Comparison of ENCODE assay signal across 8 mouse cellular contexts in the genomic region with DNA sequence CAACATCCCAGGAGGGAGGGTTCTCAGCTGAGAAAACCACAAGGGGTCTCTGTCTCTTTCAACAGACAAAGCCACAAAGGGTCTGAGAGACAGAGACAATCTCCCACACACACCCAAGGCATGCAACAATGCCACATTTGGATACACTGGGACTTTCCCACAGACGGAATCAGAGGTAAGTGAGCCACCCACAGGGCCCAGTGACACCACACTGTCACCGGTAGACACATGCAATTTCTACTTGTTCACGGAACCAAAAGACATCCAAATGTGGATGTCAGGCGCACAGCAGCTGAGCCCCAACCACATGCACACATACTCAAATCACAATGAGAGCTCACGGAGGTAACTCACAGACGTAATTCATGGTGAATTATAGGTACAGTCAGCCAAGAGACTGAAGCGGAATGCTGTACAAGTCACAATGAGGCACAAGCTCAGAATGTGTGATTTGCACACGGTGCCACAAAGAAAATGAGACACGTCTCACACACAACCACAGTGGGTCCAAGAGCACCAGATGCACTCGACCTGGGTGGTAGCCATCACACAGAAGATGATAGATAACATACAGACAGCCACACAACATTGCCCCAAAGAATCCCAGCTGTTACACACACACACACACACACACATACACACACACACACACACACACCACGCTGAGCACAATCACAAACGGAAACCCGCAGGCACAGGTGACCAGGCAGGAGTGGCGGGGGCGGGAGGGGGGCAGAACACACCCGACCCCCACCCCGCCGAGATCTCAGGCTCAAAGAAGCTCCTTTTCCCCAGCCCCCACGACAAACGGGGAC. TPM values are rescaled to one million over a fixed set of nuclear protein-coding genes. Genes with fewer than 3 reads are reported as not detected.
DNase-seq lines count a peak whose midpoint lies in the region; ATAC-seq and TF ChIP-seq lines count a peak whose summit lies in the region.

No protein-coding gene starts in this region.

- H3K4me1 ChIP-seq in forebrain, postnatal 0 days (ENCODE audit: insufficient read depth) = peaks cover 17% of the 10 kb centered on the region
- peaks cover 61% of the 10 kb centered on the region for H3K4me1 ChIP-seq in liver, embryonic 15.5 days (replicated peaks)
- peaks cover 53% of the 10 kb centered on the region for H3K4me1 ChIP-seq in stomach, embryonic 15.5 days

- H3K4me3 ChIP-seq in forebrain, postnatal 0 days (ENCODE audit: low read depth, low read length) = peak overlapping the region; percentile 95
- H3K4me3 ChIP-seq in liver, embryonic 15.5 days (replicated peaks) = peak overlapping the region; percentile 69
- H3K4me3 ChIP-seq in stomach, embryonic 15.5 days (replicated peaks) = peak overlapping the region; percentile 81

- under 1% methylated on average over 20 of the region's 20 CpGs for WGBS in forebrain, postnatal 0 days
- WGBS in liver, embryonic 15.5 days (ENCODE audit: insufficient replicate concordance) = 3% methylated on average over 20 of the region's 20 CpGs
- WGBS in stomach, embryonic 15.5 days = 6% methylated on average over 20 of the region's 20 CpGs

- peak overlapping the region; percentile 99 for H3K9ac ChIP-seq in forebrain, postnatal 0 days
- peak overlapping the region; percentile 72 for H3K9ac ChIP-seq in liver, embryonic 15.5 days
- peak overlapping the region; percentile 90 for H3K9ac ChIP-seq in stomach, embryonic 15.5 days

- peak; percentile 46 for ATAC-seq in forebrain, postnatal 0 days
- no peak for ATAC-seq in liver, embryonic 15.5 days (ENCODE audit: insufficient read depth)
- no peak for ATAC-seq in stomach, embryonic 15.5 days (ENCODE audit: insufficient read depth, low FRiP score, low read depth)

- peaks cover 7% of the 10 kb centered on the region; the same call in 1 of the 2 replicates for H3K36me3 ChIP-seq in forebrain, postnatal 0 days (ENCODE audit: insufficient read depth)
- H3K36me3 ChIP-seq in liver, embryonic 15.5 days (replicated peaks) = no peaks in the 10 kb centered on the region
- no peaks in the 10 kb centered on the region for H3K36me3 ChIP-seq in stomach, embryonic 15.5 days

- peak overlapping the region; percentile 98 for H3K27ac ChIP-seq in forebrain, postnatal 0 days (ENCODE audit: low read depth, low read length)
- no peak overlapping the region for H3K27ac ChIP-seq in liver, embryonic 15.5 days (replicated peaks)
- H3K27ac ChIP-seq in stomach, embryonic 15.5 days = peak overlapping the region; percentile 92

- H3K27me3 ChIP-seq in forebrain, postnatal 0 days (ENCODE audit: insufficient read depth, low read length) = no peaks in the 10 kb centered on the region
- H3K27me3 ChIP-seq in liver, embryonic 15.5 days = no peaks in the 10 kb centered on the region
- H3K27me3 ChIP-seq in stomach, embryonic 15.5 days (replicated peaks) = no peaks in the 10 kb centered on the region

- peak; percentile 18; the same call in 1 of the 2 replicates for TF ChIP-seq CTCF in forebrain, postnatal 0 days (IDR thresholded peaks at IDR 0.05; ENCODE audit: low read depth)

- peak; percentile 24 for DNase-seq in cerebellum, adult 8-10 months
- no peak for DNase-seq in cerebellum, adult 11 months
- DNase-seq in right cerebral cortex, adult 18-20 months = peak; percentile 49
- DNase-seq in right cerebral cortex, postnatal 36 days (ENCODE audit: low spot score in 2 of 2) = no peak
- DNase-seq in forebrain, postnatal 0 days = peak; percentile 78
- DNase-seq in urinary bladder, postnatal 10 days (ENCODE audit: low spot score) = no peak

- no peaks in the 10 kb centered on the region for H3K9me3 ChIP-seq in forebrain, postnatal 0 days (ENCODE audit: low read length)
- H3K9me3 ChIP-seq in liver, embryonic 15.5 days (replicated peaks) = no peaks in the 10 kb centered on the region
- H3K9me3 ChIP-seq in stomach, embryonic 15.5 days = no peaks in the 10 kb centered on the region

- peak overlapping the region; percentile 79 for H3K4me2 ChIP-seq in forebrain, postnatal 0 days (ENCODE audit: low read depth)
- H3K4me2 ChIP-seq in liver, embryonic 15.5 days = peak overlapping the region; percentile 77
- H3K4me2 ChIP-seq in stomach, embryonic 15.5 days = peak overlapping the region; percentile 71

RNA-seq across cellular contexts. Expression of gene Gramd1a, which starts 5.7 kb away (rescaled TPM):
- total RNA-seq in forebrain, postnatal 0 days (2014; rRNA removed) = 244 and 265 TPM in 2 replicates
- 176 and 178 TPM in 2 replicates for polyA plus RNA-seq in forebrain, postnatal 0 days (2015; fragmentation: Nextera tagmentation; extraction: Ambion mirVana)
- polyA plus RNA-seq in liver, embryonic 15.5 days (2015; fragmentation: Nextera tagmentation; extraction: Ambion mirVana) = 11.9 and 14.3 TPM in 2 replicates
- polyA plus RNA-seq in stomach, embryonic 15.5 days (2015; fragmentation: Nextera tagmentation; extraction: Ambion mirVana) = 52.6 and 54.6 TPM in 2 replicates

RNA-seq across cellular contexts. Expression of gene Scn1b, which starts 23.2 kb away (rescaled TPM):
- 26.7 and 38.0 TPM in 2 replicates for total RNA-seq in forebrain, postnatal 0 days (2014; rRNA removed)
- polyA plus RNA-seq in forebrain, postnatal 0 days (2015; fragmentation: Nextera tagmentation; extraction: Ambion mirVana) = 24.4 and 29.8 TPM in 2 replicates
- polyA plus RNA-seq in liver, embryonic 15.5 days (2015; fragmentation: Nextera tagmentation; extraction: Ambion mirVana) = 1.0 and 1.2 TPM in 2 replicates
- polyA plus RNA-seq in stomach, embryonic 15.5 days (2015; fragmentation: Nextera tagmentation; extraction: Ambion mirVana) = 2.1 and 2.9 TPM in 2 replicates

RNA-seq across cellular contexts. Expression of gene Hpn, which starts 34.9 kb away (rescaled TPM):
- total RNA-seq in forebrain, postnatal 0 days (2014; rRNA removed) = 0.48 TPM in 1 of 2 replicates, not detected in the other
- 0.19 and 0.61 TPM in 2 replicates for polyA plus RNA-seq in forebrain, postnatal 0 days (2015; fragmentation: Nextera tagmentation; extraction: Ambion mirVana)
- 98.6 and 145 TPM in 2 replicates for polyA plus RNA-seq in liver, embryonic 15.5 days (2015; fragmentation: Nextera tagmentation; extraction: Ambion mirVana)
- polyA plus RNA-seq in stomach, embryonic 15.5 days (2015; fragmentation: Nextera tagmentation; extraction: Ambion mirVana) = 35.3 and 36.9 TPM in 2 replicates

Comparison
In these comparisons a context has a peak if more than half of its experiments do, and no peak if none do; other contexts are left out.
1. DNase-seq: peak in cerebellum, adult 8-10 months (single experiment), right cerebral cortex, adult 18-20 months (single experiment) and forebrain, postnatal 0 days (single experiment); none in cerebellum, adult 11 months (single experiment), right cerebral cortex, postnatal 36 days (0 of 2) and urinary bladder, postnatal 10 days (single experiment).
2. RNA of gene Hpn, which starts 34.9 kb away (polyA plus RNA-seq): 98.6 to 145 TPM in liver, embryonic 15.5 days and 35.3 to 36.9 TPM in stomach, embryonic 15.5 days; 0.19 to 0.61 TPM in forebrain, postnatal 0 days; every median in the first group is over 10 times any median in the second.
3. Peak in every context shown above with its lines, with median percentiles within 50 percentile points of each other: H3K4me2 ChIP-seq, H3K4me3 ChIP-seq and H3K9ac ChIP-seq.